Mouse (Mus musculus): Measurements from ENCODE around the gene Marf1. TPM values are rescaled to one million over a fixed set of nuclear protein-coding genes. Genes with fewer than 3 reads are reported as not detected.

Gene Marf1
- polyA plus RNA-seq, 1 experiment from 2014 or later: 6.3 TPM

DNA sequence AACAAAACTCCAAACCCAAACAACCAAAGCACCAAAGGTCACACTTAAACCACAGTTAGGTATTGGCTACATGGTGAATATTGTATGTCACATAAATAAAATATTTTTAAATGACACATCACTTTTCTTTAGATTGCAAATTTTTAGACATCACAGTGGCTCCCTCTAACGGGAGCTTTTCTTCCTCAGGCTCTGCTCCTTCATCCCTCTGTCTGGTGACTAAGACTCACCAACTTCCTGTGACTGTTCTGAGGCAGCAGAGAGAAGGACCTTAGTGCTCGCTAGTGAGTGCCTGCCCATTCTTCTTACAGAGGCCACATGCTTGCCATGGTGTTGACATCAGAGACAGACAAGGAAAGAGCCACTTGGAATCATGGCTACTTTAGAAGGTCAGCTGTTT is 51.0 kb downstream of the Marf1 start:
- Histone ChIP-seq H3K4me1 (replicated peaks; ENCODE audit: control insufficient read depth, insufficient read depth) (no peaks in the 10 kb centered on the region), H3K4me3 (ENCODE audit: low read depth, low read length) (no peak overlapping the region), H3K4me2 (replicated peaks; ENCODE audit: low read depth) (no peak overlapping the region), H3K27ac (replicated peaks) (no peak overlapping the region), H3K9ac (ENCODE audit: low read length) (no peak overlapping the region), H3K27me3 (ENCODE audit: control insufficient read depth, insufficient read depth, low read length) (no peaks in the 10 kb centered on the region), H3K36me3 (ENCODE audit: control insufficient read depth, insufficient read depth, low read length) (peaks cover 7% of the 10 kb centered on the region), H3K9me3 (ENCODE audit: control insufficient read depth, low read length) (no peaks in the 10 kb centered on the region)
- no peak for DNase-seq (ENCODE audit: low spot score)
- no peak for ATAC-seq (ENCODE audit: low FRiP score, low TSS enrichment)
- no peak for TF ChIP-seq EP300 (optimal IDR thresholded peaks at IDR 0.05)
- TF ChIP-seq CTCF (IDR thresholded peaks at IDR 0.05; ENCODE audit: low read depth): 0 out of 2 replicates have a peak, but pooled peaks have one; percentile 9
- 61% methylated on average over 2 of the region's 2 CpGs for WGBS

DNA sequence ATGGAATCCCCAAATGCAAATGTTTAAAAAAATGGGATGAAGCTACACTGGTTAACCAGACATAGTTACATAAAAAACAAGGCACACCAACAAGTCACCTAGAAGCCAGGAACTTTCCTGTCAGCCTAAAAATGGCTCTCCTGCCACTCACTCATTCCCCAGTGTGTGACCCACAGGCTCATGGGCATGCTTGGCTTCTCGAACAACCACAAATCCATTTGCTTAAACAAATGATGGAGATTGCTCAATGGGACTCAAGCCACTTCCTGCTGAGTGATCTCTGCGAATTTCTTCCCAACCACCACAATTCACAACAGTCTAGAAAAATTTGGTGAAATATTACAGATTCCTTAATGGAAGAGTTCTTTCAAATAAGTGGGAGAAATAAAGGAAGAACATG is 52.2 kb downstream of the Marf1 start:
- H3K9ac ChIP-seq (ENCODE audit: low read length): no peak overlapping the region
- no peak overlapping the region for H3K4me3 ChIP-seq (ENCODE audit: low read depth, low read length)
- no peak overlapping the region for H3K27ac ChIP-seq (replicated peaks)
- H3K4me1 ChIP-seq (replicated peaks; ENCODE audit: control insufficient read depth, insufficient read depth): no peaks in the 10 kb centered on the region
- 76% methylated on average over 2 of the region's 2 CpGs for WGBS
- ATAC-seq (ENCODE audit: low FRiP score, low TSS enrichment) (no peak), DNase-seq (ENCODE audit: low spot score) (no peak)
- no peak overlapping the region for H3K4me2 ChIP-seq (replicated peaks; ENCODE audit: low read depth)
- TF ChIP-seq CTCF (IDR thresholded peaks at IDR 0.05; ENCODE audit: low read depth) (no peak), EP300 (optimal IDR thresholded peaks at IDR 0.05) (no peak)
- H3K9me3 ChIP-seq (ENCODE audit: control insufficient read depth, low read length): no peaks in the 10 kb centered on the region
- H3K36me3 ChIP-seq (ENCODE audit: control insufficient read depth, insufficient read depth, low read length): peaks cover 7% of the 10 kb centered on the region
- H3K27me3 ChIP-seq (ENCODE audit: control insufficient read depth, insufficient read depth, low read length): no peaks in the 10 kb centered on the region

DNA sequence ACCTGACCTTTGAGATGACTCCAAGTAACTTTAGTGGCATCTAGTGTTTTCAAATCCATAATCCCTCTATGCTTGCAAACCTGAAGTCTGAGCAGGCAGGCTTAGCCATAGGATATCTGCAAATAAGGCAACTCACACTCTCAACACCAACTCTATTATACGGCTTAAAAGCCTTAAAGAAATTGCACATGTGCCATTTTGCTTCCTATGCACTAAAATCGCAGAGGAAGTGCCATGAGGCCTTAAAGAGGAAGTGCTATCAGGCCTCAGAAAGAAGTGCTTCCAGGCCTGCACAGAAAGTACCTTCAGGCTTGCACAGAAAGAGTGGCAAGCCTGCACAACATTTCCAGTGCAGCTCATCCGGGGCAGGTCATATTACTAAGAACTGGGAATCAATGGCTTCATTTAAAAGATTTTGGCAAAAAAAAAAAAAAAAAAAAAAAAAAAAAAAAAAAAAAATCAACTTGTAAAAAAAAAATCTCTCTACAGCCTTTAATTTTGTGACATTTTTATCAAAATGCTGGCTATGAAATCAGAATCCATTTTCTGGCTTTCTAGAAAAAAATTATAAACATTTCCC is 53.4 kb downstream of the Marf1 start:
- Histone ChIP-seq H3K27me3 (ENCODE audit: control insufficient read depth, insufficient read depth, low read length) (no peaks in the 10 kb centered on the region), H3K4me1 (replicated peaks; ENCODE audit: control insufficient read depth, insufficient read depth) (no peaks in the 10 kb centered on the region), H3K9me3 (ENCODE audit: control insufficient read depth, low read length) (no peaks in the 10 kb centered on the region), H3K9ac (ENCODE audit: low read length) (no peak overlapping the region), H3K4me3 (ENCODE audit: low read depth, low read length) (no peak overlapping the region), H3K27ac (replicated peaks) (no peak overlapping the region), H3K36me3 (ENCODE audit: control insufficient read depth, insufficient read depth, low read length) (peaks cover 7% of the 10 kb centered on the region), H3K4me2 (replicated peaks; ENCODE audit: low read depth) (no peak overlapping the region)
- DNase-seq (ENCODE audit: low spot score) (no peak), ATAC-seq (ENCODE audit: low FRiP score, low TSS enrichment) (no peak)
- no peak for TF ChIP-seq EP300 (optimal IDR thresholded peaks at IDR 0.05)
- no peak for TF ChIP-seq CTCF (IDR thresholded peaks at IDR 0.05; ENCODE audit: low read depth)
- WGBS: 86% methylated on average over 3 of the region's 3 CpGs

DNA sequence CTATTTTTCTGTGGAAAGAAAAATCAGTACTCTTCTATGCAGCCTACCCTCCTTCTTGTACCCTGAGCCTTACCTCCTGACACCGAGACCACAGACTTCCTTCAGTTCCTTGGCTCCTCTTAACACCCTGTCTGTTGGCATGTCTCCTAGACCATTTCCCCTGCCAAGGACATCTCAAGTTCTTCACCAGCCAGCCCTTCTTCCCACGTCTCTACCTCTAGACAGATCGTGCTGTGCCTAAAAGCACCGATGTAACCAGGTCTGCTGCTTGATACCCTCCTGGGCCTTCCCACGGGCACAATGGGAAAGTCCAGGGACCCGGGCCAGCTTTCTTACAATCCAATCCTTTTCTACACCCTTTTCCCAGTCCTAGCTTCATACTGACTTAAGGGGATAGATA is 57.3 kb downstream of the Marf1 start:
- Histone ChIP-seq H3K9me3 (ENCODE audit: control insufficient read depth, low read length) (no peaks in the 10 kb centered on the region), H3K27ac (replicated peaks) (no peak overlapping the region), H3K36me3 (ENCODE audit: control insufficient read depth, insufficient read depth, low read length) (no peaks in the 10 kb centered on the region), H3K4me2 (replicated peaks; ENCODE audit: low read depth) (no peak overlapping the region), H3K4me3 (ENCODE audit: low read depth, low read length) (no peak overlapping the region), H3K27me3 (ENCODE audit: control insufficient read depth, insufficient read depth, low read length) (no peaks in the 10 kb centered on the region), H3K4me1 (replicated peaks; ENCODE audit: control insufficient read depth, insufficient read depth) (no peaks in the 10 kb centered on the region), H3K9ac (ENCODE audit: low read length) (no peak overlapping the region)
- ATAC-seq (ENCODE audit: low FRiP score, low TSS enrichment) (no peak), DNase-seq (ENCODE audit: low spot score) (no peak)
- TF ChIP-seq CTCF (IDR thresholded peaks at IDR 0.05; ENCODE audit: low read depth) (no peak), EP300 (optimal IDR thresholded peaks at IDR 0.05) (no peak)
- 86% methylated on average over 6 of the region's 6 CpGs for WGBS

DNA sequence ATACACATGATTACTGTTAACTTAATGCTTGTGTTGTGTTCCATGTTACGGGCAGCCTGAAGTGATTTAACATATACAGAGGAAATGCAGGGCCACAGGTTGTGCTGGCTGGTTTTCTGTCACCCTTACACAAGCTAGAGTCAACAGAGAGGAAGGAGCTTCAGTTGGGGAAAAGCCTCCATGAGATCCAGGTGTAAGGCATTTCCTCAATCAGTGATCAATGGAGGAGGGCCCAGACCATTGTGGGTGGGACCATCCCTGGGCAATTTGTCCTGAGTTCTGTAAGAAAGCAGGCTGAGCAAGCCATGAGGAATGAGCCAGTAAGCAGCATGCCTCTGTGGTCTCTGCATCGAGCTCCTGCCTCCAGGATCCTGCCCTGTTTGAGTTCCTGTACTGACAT is 71.4 kb downstream of the Marf1 start:
- ATAC-seq (ENCODE audit: low FRiP score, low TSS enrichment) (no peak), DNase-seq (ENCODE audit: low spot score) (no peak)
- no peak overlapping the region for H3K4me3 ChIP-seq (ENCODE audit: low read depth, low read length)
- H3K27me3 ChIP-seq (ENCODE audit: control insufficient read depth, insufficient read depth, low read length): no peaks in the 10 kb centered on the region
- no peak overlapping the region for H3K27ac ChIP-seq (replicated peaks)
- WGBS: 72% methylated on average over 2 of the region's 2 CpGs
- H3K9ac ChIP-seq (ENCODE audit: low read length): no peak overlapping the region
- no peak overlapping the region for H3K4me2 ChIP-seq (replicated peaks; ENCODE audit: low read depth)
- no peaks in the 10 kb centered on the region for H3K36me3 ChIP-seq (ENCODE audit: control insufficient read depth, insufficient read depth, low read length)
- no peaks in the 10 kb centered on the region for H3K9me3 ChIP-seq (ENCODE audit: control insufficient read depth, low read length)
- H3K4me1 ChIP-seq (replicated peaks; ENCODE audit: control insufficient read depth, insufficient read depth): no peaks in the 10 kb centered on the region
- no peak for TF ChIP-seq EP300 (optimal IDR thresholded peaks at IDR 0.05)
- no peak for TF ChIP-seq CTCF (IDR thresholded peaks at IDR 0.05; ENCODE audit: low read depth)

DNA sequence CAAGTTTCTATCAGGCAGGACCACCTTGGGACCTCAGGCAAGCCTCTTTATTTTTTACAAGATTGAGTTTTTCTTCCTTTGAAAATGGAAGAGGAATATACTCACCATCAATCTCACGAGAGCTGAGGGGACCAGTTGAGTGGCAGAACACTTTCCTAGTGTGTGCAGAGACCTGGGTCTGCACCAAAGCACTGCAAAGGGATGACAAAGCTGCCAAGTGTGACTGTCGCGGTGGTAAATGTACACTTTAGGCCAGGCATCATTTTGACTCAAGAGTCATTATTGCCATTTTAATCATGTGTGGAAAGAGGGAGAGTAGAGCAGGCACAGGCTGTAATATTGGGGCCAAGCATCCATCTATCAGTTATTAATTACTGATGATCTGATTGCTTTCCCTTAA is 73.9 kb downstream of the Marf1 start:
- Histone ChIP-seq H3K27me3 (ENCODE audit: control insufficient read depth, insufficient read depth, low read length) (no peaks in the 10 kb centered on the region), H3K4me3 (ENCODE audit: low read depth, low read length) (no peak overlapping the region), H3K27ac (replicated peaks) (no peak overlapping the region), H3K36me3 (ENCODE audit: control insufficient read depth, insufficient read depth, low read length) (no peaks in the 10 kb centered on the region), H3K4me2 (replicated peaks; ENCODE audit: low read depth) (no peak overlapping the region), H3K9ac (ENCODE audit: low read length) (no peak overlapping the region), H3K4me1 (replicated peaks; ENCODE audit: control insufficient read depth, insufficient read depth) (no peaks in the 10 kb centered on the region), H3K9me3 (ENCODE audit: control insufficient read depth, low read length) (no peaks in the 10 kb centered on the region)
- ATAC-seq (ENCODE audit: low FRiP score, low TSS enrichment) (no peak), DNase-seq (ENCODE audit: low spot score) (no peak)
- TF ChIP-seq CTCF (IDR thresholded peaks at IDR 0.05; ENCODE audit: low read depth) (no peak), EP300 (optimal IDR thresholded peaks at IDR 0.05) (no peak)
- 76% methylated on average over 3 of the region's 3 CpGs for WGBS
